Mouse (Mus musculus): ENCODE measurements around the gene Cecr2.

The Cecr2 gene

GRCm38 (mm10) chr6:120667422-120667781 lies 1.2 kb downstream of the Cecr2 start:
- no peak for DNase-seq (ENCODE audit: low read depth, low spot score)

DNA sequence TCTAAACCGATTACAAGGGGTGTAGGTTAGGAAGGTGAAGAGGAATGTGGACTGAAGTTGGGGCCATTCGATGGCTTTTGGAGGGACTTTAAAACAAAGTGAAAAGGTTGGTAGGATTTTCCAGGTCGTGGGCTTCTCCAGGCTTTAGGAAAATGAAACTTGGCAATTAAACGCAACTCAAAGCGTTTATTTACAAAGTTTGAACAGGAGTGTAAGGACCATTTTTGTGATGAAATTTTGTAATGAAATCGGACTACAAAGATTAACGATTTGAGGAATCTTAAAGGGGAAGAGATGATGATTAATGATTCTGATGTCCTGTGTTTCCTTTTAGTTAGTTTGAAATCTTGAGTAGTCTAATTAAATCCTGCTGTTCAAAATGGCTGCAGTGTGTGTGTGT lies 1.7 kb downstream of the Cecr2 start:
- no peak for DNase-seq (ENCODE audit: low read depth, low spot score)

- DNase-seq (ENCODE audit: low read depth, low spot score) = peak; percentile 59
Observed at GRCm38 (mm10) chr6:120674121-120674520, 8.0 kb downstream of the Cecr2 start.

- DNase-seq (ENCODE audit: low read depth, low spot score) = peak; percentile 29
Observed at GRCm38 (mm10) chr6:120674881-120675280, 8.7 kb downstream of the Cecr2 start.

GRCm38 (mm10) chr6:120675979-120676378 lies 9.8 kb downstream of the Cecr2 start:
- DNase-seq (ENCODE audit: low read depth, low spot score) = no peak

DNA sequence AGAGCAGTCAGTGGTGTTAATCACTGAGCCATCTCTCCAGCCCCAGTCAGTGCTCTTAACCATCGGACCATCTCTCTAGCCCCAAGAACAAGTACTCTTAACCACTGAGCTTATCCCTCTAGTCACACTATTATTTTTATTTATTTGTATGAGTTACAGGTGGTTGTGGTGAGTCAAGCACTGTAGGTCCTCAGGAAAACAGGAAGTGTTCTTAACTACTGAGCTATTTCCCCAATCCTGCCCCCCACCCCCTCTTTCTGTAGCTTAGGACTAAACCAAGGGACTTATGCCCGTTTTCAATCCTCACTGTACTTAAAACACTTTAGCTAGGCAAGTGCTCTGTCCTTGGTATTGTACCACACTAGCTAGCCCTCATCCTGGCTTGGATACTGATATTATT lies 17.2 kb downstream of the Cecr2 start:
- DNase-seq (ENCODE audit: low read depth, low spot score) = no peak

DNA sequence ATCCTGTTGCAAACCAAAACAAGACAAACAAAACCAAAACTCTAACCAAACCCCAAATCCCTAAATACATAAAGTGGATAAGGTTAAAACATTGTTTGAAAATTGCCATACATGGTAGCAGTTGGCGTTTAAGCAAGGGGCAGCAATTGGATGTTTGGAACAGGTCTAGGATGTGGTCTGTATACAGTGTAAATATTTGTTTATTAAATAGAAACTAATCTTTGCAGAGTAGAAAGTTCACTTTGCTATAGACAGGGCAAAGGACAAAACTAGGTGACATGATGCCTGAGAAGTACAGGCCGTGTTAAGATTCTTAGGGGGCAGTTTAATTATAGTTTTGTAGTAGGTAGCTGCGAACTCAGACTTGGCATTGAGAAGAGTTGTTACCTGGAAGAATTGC lies 18.6 kb downstream of the Cecr2 start:
- no peak for DNase-seq (ENCODE audit: low read depth, low spot score)

DNA sequence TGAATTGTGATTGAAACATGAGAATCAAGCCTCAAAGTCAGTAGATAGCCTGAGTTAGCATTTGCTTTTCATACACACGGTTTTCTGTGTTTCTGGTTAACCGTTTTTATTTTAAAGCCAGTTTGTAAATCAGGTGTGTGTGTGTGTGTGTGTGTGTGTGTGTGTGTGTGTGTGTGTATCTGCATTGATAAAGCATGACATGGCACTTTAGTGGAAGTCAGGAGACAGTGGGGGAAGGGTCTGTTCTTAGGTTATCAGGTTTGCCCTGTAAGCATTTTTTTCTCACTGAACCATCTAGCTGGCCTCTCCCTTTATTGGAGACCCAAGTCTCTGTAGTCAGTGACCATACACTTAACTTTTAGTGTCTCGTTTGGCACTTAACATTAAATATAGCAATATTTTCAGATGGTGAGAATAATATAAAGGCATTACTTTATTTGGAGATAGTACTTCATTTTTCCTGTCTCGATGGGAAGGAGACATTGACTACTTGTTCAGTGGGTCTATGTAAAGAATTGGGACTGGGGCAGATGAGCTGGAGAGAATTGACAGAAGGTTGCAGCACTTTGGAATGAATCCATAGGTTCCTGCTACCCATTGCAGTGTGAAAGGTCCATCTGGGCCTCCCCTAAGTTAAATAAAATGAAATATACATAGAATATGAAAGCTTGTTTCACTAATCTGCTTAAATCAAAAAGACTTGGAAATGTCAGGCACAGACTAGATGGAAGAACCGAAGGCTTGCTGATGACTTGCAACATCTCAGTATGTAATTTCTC lies 20.9 kb downstream of the Cecr2 start:
- no peak for DNase-seq (ENCODE audit: low read depth, low spot score)

GRCm38 (mm10) chr6:120700221-120700620 lies 34.1 kb downstream of the Cecr2 start:
- no peak for DNase-seq (ENCODE audit: low read depth, low spot score)

DNA sequence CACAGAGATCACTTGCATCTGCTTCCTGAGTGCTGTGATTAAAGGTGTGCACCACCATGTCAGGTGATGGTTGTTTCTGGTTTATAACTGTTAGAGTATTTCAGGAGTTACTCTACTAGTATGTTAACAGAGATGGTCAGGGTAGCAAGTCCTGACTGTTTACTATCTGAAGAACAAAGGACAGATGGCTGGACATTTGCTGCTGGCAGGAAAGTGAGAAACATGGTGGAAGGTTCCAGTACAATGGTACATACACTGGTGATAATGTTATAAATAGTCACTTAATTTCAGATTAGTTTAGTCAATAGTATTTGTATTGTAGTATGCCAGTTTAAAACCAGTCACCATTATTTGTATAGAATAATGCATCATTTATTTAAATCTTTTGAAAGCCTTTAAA lies 38.2 kb downstream of the Cecr2 start:
- no peak for DNase-seq (ENCODE audit: low read depth, low spot score)

DNA sequence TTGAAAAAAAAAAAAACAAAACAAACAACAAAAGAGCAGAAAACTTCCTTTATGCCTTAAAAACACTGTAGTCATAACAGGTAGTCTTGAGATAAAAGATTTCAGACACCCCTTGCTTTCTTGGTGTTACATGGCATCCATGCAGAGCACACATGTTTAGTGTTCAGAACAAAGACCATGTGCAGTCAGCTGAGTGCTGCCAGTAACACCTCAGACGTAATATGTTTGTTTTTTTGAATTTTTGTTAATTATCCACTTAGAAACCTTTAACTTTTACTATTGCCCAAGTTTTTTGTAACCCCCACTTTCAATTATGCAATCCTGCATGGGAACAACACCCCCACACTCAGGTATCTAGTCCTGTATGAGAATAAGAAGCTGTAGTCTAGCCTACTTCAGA lies 42.6 kb downstream of the Cecr2 start:
- DNase-seq (ENCODE audit: low read depth, low spot score) = no peak

GRCm38 (mm10) chr6:120714806-120715205 lies 48.6 kb downstream of the Cecr2 start:
- no peak for DNase-seq (ENCODE audit: low read depth, low spot score)

GRCm38 (mm10) chr6:120715227-120715626 lies 49.1 kb downstream of the Cecr2 start:
- DNase-seq (ENCODE audit: low read depth, low spot score) = no peak

DNA sequence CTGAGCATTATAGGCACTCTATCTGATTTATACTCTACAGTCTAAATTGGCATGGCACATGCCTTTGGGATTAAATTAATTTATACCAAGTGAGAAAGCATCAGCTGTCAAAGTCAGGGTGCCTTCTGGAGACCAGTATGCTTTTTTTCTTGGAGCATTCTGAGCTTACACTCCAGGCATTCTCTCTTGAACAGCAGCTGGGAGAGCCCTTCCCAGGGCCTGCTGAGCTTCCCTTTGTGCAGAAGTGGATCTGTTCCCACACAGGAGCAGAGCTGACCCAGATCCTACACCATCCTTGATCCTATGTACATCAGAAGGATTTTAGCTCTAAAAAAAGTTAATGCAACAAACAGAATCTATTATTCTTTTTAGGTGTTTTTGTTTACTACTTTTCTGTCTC lies 49.7 kb downstream of the Cecr2 start:
- DNase-seq (ENCODE audit: low read depth, low spot score) = no peak

- no peak for DNase-seq (ENCODE audit: low read depth, low spot score)
Observed at GRCm38 (mm10) chr6:120716531-120716984, 50.4 kb downstream of the Cecr2 start.

GRCm38 (mm10) chr6:120725986-120726385 lies 59.8 kb downstream of the Cecr2 start:
- DNase-seq (ENCODE audit: low read depth, low spot score) = no peak

DNA sequence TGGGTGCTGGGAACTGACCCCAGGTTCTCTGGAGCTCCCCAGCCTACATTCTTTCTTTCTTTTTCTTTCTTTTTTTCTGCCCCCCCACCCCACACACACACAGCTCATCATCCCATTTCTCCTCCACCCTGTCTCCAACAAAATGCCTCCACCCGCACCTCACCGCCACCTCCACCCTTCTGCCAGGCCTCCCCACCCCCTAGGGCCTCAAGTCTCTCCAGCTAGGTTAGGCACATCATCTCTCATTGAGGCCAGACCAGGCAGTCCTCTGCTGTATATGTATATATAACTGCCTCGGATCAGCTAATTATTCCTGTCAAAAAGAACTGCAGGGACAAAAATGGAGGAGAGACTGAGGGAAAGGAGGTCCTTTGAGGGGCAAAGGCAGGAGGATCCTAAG lies 69.8 kb downstream of the Cecr2 start:
- DNase-seq (ENCODE audit: low read depth, low spot score) = no peak

- DNase-seq (ENCODE audit: low read depth, low spot score) = peak; percentile 75
Observed at GRCm38 (mm10) chr6:120736566-120736965, 70.4 kb downstream of the Cecr2 start.

DNA sequence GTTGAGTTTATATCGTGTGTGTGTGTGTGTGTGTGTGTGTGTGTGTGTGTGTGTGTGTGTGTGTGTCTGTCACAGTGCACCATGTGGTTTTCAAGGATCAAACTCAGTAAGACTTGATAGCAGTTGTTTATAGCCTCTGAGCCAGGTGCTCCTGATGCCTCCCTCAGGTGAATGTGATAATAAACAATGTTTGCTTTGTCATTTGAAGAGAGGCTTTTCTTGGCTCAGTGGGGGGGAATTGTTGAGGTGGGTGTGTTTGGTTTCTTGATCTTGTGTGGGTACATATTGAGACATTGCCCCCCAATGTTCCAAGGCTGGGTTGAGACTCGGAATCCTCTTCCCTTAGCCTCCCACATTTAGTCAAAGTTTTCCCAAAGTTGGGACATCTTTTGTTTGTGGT lies 77.0 kb downstream of the Cecr2 start:
- DNase-seq (ENCODE audit: low read depth, low spot score) = no peak

DNA sequence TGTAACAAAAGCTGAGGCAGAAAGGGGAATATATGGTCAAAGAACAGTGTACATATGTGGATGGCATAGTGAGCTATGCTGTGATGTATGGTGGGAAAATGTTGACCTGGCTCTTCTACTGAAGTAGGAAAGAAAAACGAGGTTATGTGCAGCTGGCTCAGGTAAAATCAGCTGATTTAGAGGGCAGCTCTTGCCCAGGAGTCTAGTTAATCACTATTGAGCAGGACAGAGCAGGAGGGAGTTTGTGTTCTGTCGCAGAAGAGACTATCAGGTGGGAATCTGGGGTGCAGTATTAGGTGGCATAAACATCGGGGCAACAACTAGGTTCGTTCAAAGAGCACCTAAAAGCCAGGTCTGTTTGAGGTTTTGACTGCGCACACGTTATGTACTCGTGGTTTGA lies 78.1 kb downstream of the Cecr2 start:
- DNase-seq (ENCODE audit: low read depth, low spot score) = no peak

DNA sequence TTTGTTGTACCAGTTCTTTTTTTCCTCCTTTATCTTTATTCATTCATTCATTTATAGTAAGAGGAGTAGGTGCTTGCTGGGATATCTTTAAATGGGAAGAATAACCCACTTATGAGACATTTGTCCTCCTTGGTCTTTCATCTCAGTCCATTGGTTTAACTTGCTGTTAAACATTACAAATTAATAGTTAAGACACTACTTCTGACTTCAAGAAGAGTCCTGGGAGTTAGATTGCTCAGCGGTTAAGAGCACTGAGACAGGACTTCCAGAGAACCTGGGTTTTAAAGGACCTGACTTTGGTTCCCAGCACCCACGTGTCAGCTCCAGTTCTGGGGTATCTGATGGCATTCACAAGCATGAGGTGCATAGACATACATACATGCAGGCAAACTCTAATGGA lies 80.2 kb downstream of the Cecr2 start:
- no peak for DNase-seq (ENCODE audit: low read depth, low spot score)

DNA sequence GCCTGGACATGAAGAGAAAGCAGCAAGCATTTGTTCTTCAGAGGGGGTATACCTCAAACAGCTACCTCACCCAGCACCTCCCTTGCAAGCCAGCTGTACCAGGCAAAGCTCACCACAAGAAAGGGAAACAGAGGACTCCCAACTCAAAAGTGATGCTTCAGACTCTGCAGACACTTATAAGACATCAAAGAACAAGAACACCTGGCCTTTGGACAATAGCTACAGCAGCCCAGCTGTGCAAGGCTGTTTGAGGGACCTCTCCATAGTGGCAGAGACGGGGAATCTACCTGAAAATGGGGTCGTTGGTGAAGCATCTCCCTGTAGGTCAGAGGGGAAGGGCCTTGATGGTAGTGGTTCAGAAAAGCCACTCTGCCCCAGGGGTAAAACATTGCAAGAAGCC lies 95.0 kb downstream of the Cecr2 start:
- DNase-seq (ENCODE audit: low read depth, low spot score) = no peak

- no peak for DNase-seq (ENCODE audit: low read depth, low spot score)
Observed at GRCm38 (mm10) chr6:120769972-120770371, 103.8 kb downstream of the Cecr2 start.

GRCm38 (mm10) chr6:120771366-120771765 lies 105.2 kb downstream of the Cecr2 start:
- no peak for DNase-seq (ENCODE audit: low read depth, low spot score)
